8 mouse cellular contexts compared by ENCODE assay signal in the genomic region with DNA sequence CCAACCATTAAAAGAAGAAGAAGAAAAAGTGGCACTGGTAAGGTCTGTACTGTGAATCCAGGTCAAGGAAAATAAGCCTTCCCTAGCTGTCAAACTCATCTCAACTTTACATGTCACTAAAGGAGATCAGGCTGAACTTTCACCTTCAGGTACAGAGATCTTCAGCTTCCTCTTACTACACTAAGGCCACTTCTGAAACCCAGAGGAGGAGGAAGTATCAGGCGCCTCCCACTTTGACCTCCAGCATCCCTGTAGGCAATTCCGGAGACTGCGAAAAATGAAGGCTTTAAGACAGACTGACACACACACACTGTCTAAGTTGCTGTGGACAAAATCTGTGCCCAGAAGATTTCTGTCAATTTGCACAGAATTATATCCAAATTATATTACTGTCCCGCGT. TPM values are rescaled to one million over a fixed set of nuclear protein-coding genes. Genes with fewer than 3 reads are reported as not detected.
DNase-seq lines count a peak whose midpoint lies in the region; ATAC-seq and TF ChIP-seq lines count a peak whose summit lies in the region.

No protein-coding gene starts in this region.

- DNase-seq in CH12.LX (ENCODE audit: extremely low read depth) = peak; percentile 69
- peak; percentile 12 for DNase-seq in brain, adult 2 months (ENCODE audit: low read depth, low spot score)
- DNase-seq in heart, adult 18-20 months = peak; percentile 33 to 45
- DNase-seq in kidney, adult 18-20 months = peak; percentile 29
- DNase-seq in lung, embryonic 14.5 days = peak; percentile 40
- DNase-seq in layer of hippocampus, postnatal 10 days (ENCODE audit: low spot score in 2 of 2) = no peak
- DNase-seq in layer of hippocampus, adult 18-20 months (ENCODE audit: low spot score in 2 of 2) = no peak

- no peak for TF ChIP-seq POLR2A in CH12.LX (IDR thresholded peaks at IDR 0.05; ENCODE audit: low read depth, low read length)
- no peak for TF ChIP-seq POLR2A in olfactory bulb, adult 2 months (IDR thresholded peaks at IDR 0.05; ENCODE audit: insufficient read depth, low read depth, low read length)

- WGBS in lung, embryonic 14.5 days = under 1% methylated on average over 5 of the region's 5 CpGs
- WGBS in olfactory bulb, adult 2 months = under 1% methylated on average over 5 of the region's 5 CpGs

- H3K4me1 ChIP-seq in CH12.LX (ENCODE audit: control insufficient read depth in 1 of 2, insufficient read depth in 2 of 2) = peaks cover 2 to 23% of the 10 kb centered on the region in 2 experiments; a peak in 2 of 4 replicates
- H3K4me1 ChIP-seq in lung, embryonic 14.5 days (ENCODE audit: insufficient read depth) = no peaks in the 10 kb centered on the region
- H3K4me1 ChIP-seq in olfactory bulb, adult 2 months (ENCODE audit: control insufficient read depth, insufficient read depth, low read length) = peaks cover 2% of the 10 kb centered on the region; the same call in 1 of the 2 replicates

- peaks cover 12% of the 10 kb centered on the region for H3K79me2 ChIP-seq in CH12.LX (replicated peaks; ENCODE audit: control insufficient read depth, extremely low read depth, insufficient read depth, poor library complexity, severe bottlenecking)

- dilution Hi-C loops in CH12.LX (cut with MboI; ENCODE audit: extremely low pct_ligation_motif_present, extremely low pct_unique_long_range_greater_than_20kb, low sequenced_read_pairs) = no loop called here

- H3K27me3 ChIP-seq in CH12.LX (replicated peaks) = no peaks in the 10 kb centered on the region
- no peaks in the 10 kb centered on the region for H3K27me3 ChIP-seq in lung, embryonic 14.5 days (ENCODE audit: insufficient read depth, low read length)

- no peak for TF ChIP-seq CTCF in CH12.LX (conservative IDR thresholded peaks at IDR 0.05 in 1 of 2, IDR thresholded peaks at IDR 0.05 in 1 of 2; ENCODE audit: low read depth in 2 of 2, low read length in 2 of 2)
- TF ChIP-seq CTCF in lung, embryonic 14.5 days (IDR thresholded peaks at IDR 0.05; ENCODE audit: low read depth) = no peak
- no peak for TF ChIP-seq CTCF in olfactory bulb, adult 2 months (IDR thresholded peaks at IDR 0.05; ENCODE audit: insufficient read depth, low read depth, low read length)

- peaks cover 0 to 3% of the 10 kb centered on the region in 2 experiments for H3K36me3 ChIP-seq in CH12.LX (replicated peaks in 1 of 2; ENCODE audit: control insufficient read depth in 1 of 2, insufficient read depth in 1 of 2, low read length in 1 of 2)
- H3K36me3 ChIP-seq in lung, embryonic 14.5 days (ENCODE audit: insufficient read depth) = no peaks in the 10 kb centered on the region

- in situ Hi-C loops in CH12.LX (cut with MboI; ENCODE audit: low pct_ligation_motif_present, low pct_unique_long_range_greater_than_20kb, low sequenced_read_pairs) = no loop called here

- ATAC-seq in lung, embryonic 14.5 days (ENCODE audit: insufficient read depth) = peak; percentile 19; the same call in 1 of the 2 replicates

- H3K9me3 ChIP-seq in CH12.LX (replicated peaks; ENCODE audit: low read length) = no peaks in the 10 kb centered on the region
- H3K9me3 ChIP-seq in lung, embryonic 14.5 days (ENCODE audit: low read depth, low read length) = no peaks in the 10 kb centered on the region

- H3K9ac ChIP-seq in CH12.LX (ENCODE audit: insufficient read depth, low read depth) = peak overlapping the region; percentile 78
- peak overlapping the region; percentile 95 for H3K9ac ChIP-seq in lung, embryonic 14.5 days

- peak overlapping the region; percentile 61 to 86 (median 74) for H3K4me3 ChIP-seq in CH12.LX (replicated peaks in 1 of 3; ENCODE audit: low read depth in 2 of 3, low read length in 2 of 3, poor library complexity in 1 of 3)
- H3K4me3 ChIP-seq in lung, embryonic 14.5 days (ENCODE audit: low read depth, low read length) = peak overlapping the region; percentile 82
- H3K4me3 ChIP-seq in olfactory bulb, adult 2 months (ENCODE audit: insufficient read depth, low read depth, low read length) = peak overlapping the region; percentile 96

- no peak for TF ChIP-seq EP300 in CH12.LX (IDR thresholded peaks at IDR 0.05; ENCODE audit: low read length)

- no peak for TF ChIP-seq RAD21 in CH12.LX (IDR thresholded peaks at IDR 0.05; ENCODE audit: low read depth, low read length)

- H3K4me2 ChIP-seq in CH12.LX (ENCODE audit: insufficient read depth, low read depth, poor library complexity, severe bottlenecking) = peak overlapping the region; percentile 84; the same call in 1 of the 2 replicates
- H3K4me2 ChIP-seq in lung, embryonic 14.5 days = peak overlapping the region; percentile 82

- no peak overlapping the region; the same call in 1 of the 2 replicates for H3K27ac ChIP-seq in CH12.LX (ENCODE audit: insufficient read depth, low read depth)
- H3K27ac ChIP-seq in lung, embryonic 14.5 days (ENCODE audit: low read depth) = peak overlapping the region; percentile 93
- H3K27ac ChIP-seq in olfactory bulb, adult 2 months (ENCODE audit: insufficient read depth, low read depth, low read length) = no peak overlapping the region

TF ChIP-seq in CH12.LX, 34 proteins besides CTCF, POLR2A, EP300 and RAD21:
- no peak for TF ChIP-seq CHD2 (IDR thresholded peaks at IDR 0.05; ENCODE audit: low read length)
- no peak for TF ChIP-seq ZC3H11A (IDR thresholded peaks at IDR 0.05; ENCODE audit: low read depth, low read length)
- TF ChIP-seq BHLHE40 (IDR thresholded peaks at IDR 0.05; ENCODE audit: low read depth, low read length) = no peak
- TF ChIP-seq HCFC1 (IDR thresholded peaks at IDR 0.05; ENCODE audit: low read depth, low read length) = no peak; the same call in 1 of the 2 replicates

RNA-seq across cellular contexts. Expression of gene Mfsd14b, which starts 0.8 kb away (rescaled TPM):
- 26.1 and 28.0 TPM in 2 replicates for total RNA-seq in CH12.LX (2012; rRNA removed)
- 51.5 and 54.3 TPM in 2 replicates for total RNA-seq in CH12.LX (2014; rRNA removed)
- 20.1 and 25.5 TPM in 2 replicates for polyA plus RNA-seq in CH12.LX (2012; ENCODE audit: insufficient read length, low read depth)
- total RNA-seq in heart, adult 18-20 months (2021) = 10 to 100 TPM; 15.1 to 15.8 TPM
- 56.8 and 58.3 TPM in 2 replicates for polyA plus RNA-seq in lung, embryonic 14.5 days (2014; fragmentation: Nextera tagmentation; extraction: Ambion mirVana)
- not detected in 2 replicates for polyA plus RNA-seq in olfactory bulb, adult 2 months (2012; ENCODE audit: insufficient read depth, insufficient read length, low replicate concordance, missing spikeins)
- 10 to 100 TPM; 32.0 to 33.3 TPM for total RNA-seq in layer of hippocampus, postnatal 10 days (2021)
- total RNA-seq in layer of hippocampus, adult 18-20 months (2021) = 10 to 100 TPM; 44.0 to 44.2 TPM

RNA-seq across cellular contexts. Expression of gene Olfr465-ps1, which starts 25.9 kb away (rescaled TPM):
- total RNA-seq in CH12.LX (2012; rRNA removed) (not detected in 2 replicates), CH12.LX (2014; rRNA removed) (not detected in 2 replicates)
- not detected in 2 replicates for polyA plus RNA-seq in CH12.LX (2012; ENCODE audit: insufficient read length, low read depth)
- not detected for total RNA-seq in heart, adult 18-20 months (2021)
- polyA plus RNA-seq in lung, embryonic 14.5 days (2014; fragmentation: Nextera tagmentation; extraction: Ambion mirVana) = not detected in 2 replicates
- not detected in 2 replicates for polyA plus RNA-seq in olfactory bulb, adult 2 months (2012; ENCODE audit: insufficient read depth, insufficient read length, low replicate concordance, missing spikeins)
- not detected for total RNA-seq in layer of hippocampus, postnatal 10 days (2021)
- total RNA-seq in layer of hippocampus, adult 18-20 months (2021) = not detected

RNA-seq across cellular contexts. Expression of gene Olfr466, which starts 38.1 kb away (rescaled TPM):
- total RNA-seq in CH12.LX (2012; rRNA removed) (not detected in 2 replicates), CH12.LX (2014; rRNA removed) (not detected in 2 replicates)
- not detected in 2 replicates for polyA plus RNA-seq in CH12.LX (2012; ENCODE audit: insufficient read length, low read depth)
- not detected for total RNA-seq in heart, adult 18-20 months (2021)
- polyA plus RNA-seq in lung, embryonic 14.5 days (2014; fragmentation: Nextera tagmentation; extraction: Ambion mirVana) = not detected in 2 replicates
- not detected in 2 replicates for polyA plus RNA-seq in olfactory bulb, adult 2 months (2012; ENCODE audit: insufficient read depth, insufficient read length, low replicate concordance, missing spikeins)
- total RNA-seq in layer of hippocampus, postnatal 10 days (2021) = not detected
- total RNA-seq in layer of hippocampus, adult 18-20 months (2021) = not detected

RNA-seq across cellular contexts. Expression of gene Prss47, which starts 59.4 kb away (rescaled TPM):
- total RNA-seq in CH12.LX (2012; rRNA removed) (not detected in 2 replicates), CH12.LX (2014; rRNA removed) (not detected in 2 replicates)
- polyA plus RNA-seq in CH12.LX (2012; ENCODE audit: insufficient read length, low read depth) = not detected in 2 replicates
- total RNA-seq in heart, adult 18-20 months (2021) = not detected
- polyA plus RNA-seq in lung, embryonic 14.5 days (2014; fragmentation: Nextera tagmentation; extraction: Ambion mirVana) = not detected in 2 replicates
- not detected in 2 replicates for polyA plus RNA-seq in olfactory bulb, adult 2 months (2012; ENCODE audit: insufficient read depth, insufficient read length, low replicate concordance, missing spikeins)
- total RNA-seq in layer of hippocampus, postnatal 10 days (2021) = not detected
- total RNA-seq in layer of hippocampus, adult 18-20 months (2021) = not detected

Comparison
In these comparisons a context has a peak if more than half of its experiments do, and no peak if none do; other contexts are left out.
1. DNase-seq: peak in CH12.LX (single experiment), brain, adult 2 months (single experiment), heart, adult 18-20 months (2 of 2), kidney, adult 18-20 months (single experiment) and lung, embryonic 14.5 days (single experiment); none in layer of hippocampus, postnatal 10 days (0 of 2) and layer of hippocampus, adult 18-20 months (0 of 2).
2. Peak in every context shown above with its lines, with median percentiles within 50 percentile points of each other: H3K4me3 ChIP-seq.